Mouse (Mus musculus) brown adipose tissue, adult 24 weeks (tissue): ENCODE data around the gene Slc25a34. TPM values are rescaled to one million over a fixed set of nuclear protein-coding genes. Genes with fewer than 3 reads are reported as not detected.
A peak's percentile ranks its signal among the peaks of the same experiment; 100 is the strongest.

Experiments used
- H3K27ac ChIP-seq: fragments of 200-500 bp; replicated peaks from 2 replicates; pipeline ENCODE4 v1.5.1; 2012; ENCODE audit warnings: low read depth, mild to moderate bottlenecking, low read length
- H3K4me1 ChIP-seq: fragments of 200-500 bp; 2 replicates; pipeline ENCODE4 v1.6.1; 2012; ENCODE audit warnings: low read length, mixed read lengths; ENCODE audit not compliant: control insufficient read depth, insufficient read depth, insufficient read length
- H3K4me3 ChIP-seq: fragments of 200-500 bp; 2 replicates; pipeline ENCODE4 v1.5.1; 2012; ENCODE audit warnings: low read depth, mild to moderate bottlenecking, low read length, moderate library complexity; ENCODE audit not compliant: insufficient read depth
- polyA plus RNA-seq: library from polyadenylated mRNA; stranded (reverse); fragments of >200 nt; gene quantifications from 2 replicates; pipeline ENCODE4 v1.2.4, GENCODE M21; 2012; ENCODE audit not compliant: missing spikeins, insufficient read depth, insufficient read length

Gene Slc25a34
- polyA plus RNA-seq, result 4.5 and 12.7 TPM in 2 replicates

GRCm38 (mm10) chr4:141623666-141624065 lies at the start of gene Slc25a34:
Slc25a34 (minus strand) TSS chr4:141623821.
- Histone ChIP-seq H3K4me3 (peak within 1 kb of the TSS; percentile 50), H3K4me1 (peaks cover 26% of the 10 kb centered on the region), H3K27ac (peak within 1 kb of the TSS; percentile 86)

- H3K4me1 ChIP-seq, result no peaks in the 10 kb centered on the region
- no peak overlapping the region for H3K27ac ChIP-seq
- H3K4me3 ChIP-seq, result no peak overlapping the region
Observed at GRCm38 (mm10) chr4:141672325-141672724, 48.7 kb upstream of the Slc25a34 start.

GRCm38 (mm10) chr4:141671389-141671788 lies 47.8 kb upstream of the Slc25a34 start:
- Histone ChIP-seq H3K4me1 (peaks cover 3% of the 10 kb centered on the region; the same call in 1 of the 2 replicates), H3K4me3 (no peak overlapping the region), H3K27ac (no peak overlapping the region)

GRCm38 (mm10) chr4:141669898-141670712 lies 46.5 kb upstream of the Slc25a34 start:
- peaks cover 3% of the 10 kb centered on the region; the same call in 1 of the 2 replicates for H3K4me1 ChIP-seq
- H3K27ac ChIP-seq, result peak overlapping the region; percentile 75
- no peak overlapping the region for H3K4me3 ChIP-seq

GRCm38 (mm10) chr4:141664799-141665198 lies 41.2 kb upstream of the Slc25a34 start, which contains the start of gene Plekhm2:
Plekhm2 (minus strand) TSS chr4:141664899.
- Histone ChIP-seq H3K4me1 (peaks cover 13% of the 10 kb centered on the region), H3K4me3 (peak within 1 kb of the TSS; percentile 72), H3K27ac (peak within 1 kb of the TSS; percentile 54)

GRCm38 (mm10) chr4:141664011-141664745 lies 40.6 kb upstream of the Slc25a34 start:
- Histone ChIP-seq H3K27ac (peak overlapping the region; percentile 54), H3K4me3 (peak overlapping the region; percentile 72), H3K4me1 (peaks cover 13% of the 10 kb centered on the region)

GRCm38 (mm10) chr4:141663122-141663931 lies 39.7 kb upstream of the Slc25a34 start:
- H3K4me3 ChIP-seq, result peak overlapping the region; percentile 72
- peaks cover 13% of the 10 kb centered on the region for H3K4me1 ChIP-seq
- peak overlapping the region; percentile 40; the same call in 1 of the 2 replicates for H3K27ac ChIP-seq

GRCm38 (mm10) chr4:141660884-141661283 lies 37.3 kb upstream of the Slc25a34 start:
- no peak overlapping the region for H3K27ac ChIP-seq
- peaks cover 10% of the 10 kb centered on the region for H3K4me1 ChIP-seq
- H3K4me3 ChIP-seq, result no peak overlapping the region

GRCm38 (mm10) chr4:141659739-141660138 lies 36.1 kb upstream of the Slc25a34 start:
- H3K4me3 ChIP-seq, result no peak overlapping the region
- peaks cover 9% of the 10 kb centered on the region for H3K4me1 ChIP-seq
- no peak overlapping the region for H3K27ac ChIP-seq

GRCm38 (mm10) chr4:141658846-141659484 lies 35.3 kb upstream of the Slc25a34 start:
- peaks cover 5% of the 10 kb centered on the region; the same call in 1 of the 2 replicates for H3K4me1 ChIP-seq
- no peak overlapping the region for H3K27ac ChIP-seq
- no peak overlapping the region for H3K4me3 ChIP-seq

GRCm38 (mm10) chr4:141656932-141657331 lies 33.3 kb upstream of the Slc25a34 start:
- Histone ChIP-seq H3K4me3 (no peak overlapping the region), H3K27ac (no peak overlapping the region), H3K4me1 (peaks cover 5% of the 10 kb centered on the region)

GRCm38 (mm10) chr4:141655908-141656608 lies 32.4 kb upstream of the Slc25a34 start:
- peaks cover 5% of the 10 kb centered on the region for H3K4me1 ChIP-seq
- no peak overlapping the region; the same call in 1 of the 2 replicates for H3K27ac ChIP-seq
- no peak overlapping the region for H3K4me3 ChIP-seq

- H3K4me3 ChIP-seq, result no peak overlapping the region
- no peak overlapping the region for H3K27ac ChIP-seq
- peaks cover 5% of the 10 kb centered on the region for H3K4me1 ChIP-seq
Observed at GRCm38 (mm10) chr4:141654509-141654908, 30.9 kb upstream of the Slc25a34 start.

- H3K4me1 ChIP-seq, result peaks cover 7% of the 10 kb centered on the region
- H3K27ac ChIP-seq, result 0 out of 2 replicates have a peak overlapping the region, but pooled peaks have one; percentile 41
- H3K4me3 ChIP-seq, result no peak overlapping the region
Observed at GRCm38 (mm10) chr4:141653813-141654212, 30.2 kb upstream of the Slc25a34 start.
